Mouse (Mus musculus) layer of hippocampus, adult 18-20 months (tissue): ENCODE measurements around the gene Gss. TPM values are rescaled to one million over a fixed set of nuclear protein-coding genes. Genes with fewer than 3 reads are reported as not detected.

Experiments
- DNase-seq, 2 experiments: peaks; one replicate each; pipeline ENCODE4 v3.0.0; 2022; ENCODE audit warnings: low spot score in 2 of 2
- long read RNA-seq: library from polyadenylated mRNA; stranded (forward); transcript quantifications from one replicate; pipeline ENCODE4 v2.0.0, GENCODE M21; 2021
- total RNA-seq, 2 experiments: library from RNA; stranded (reverse); gene quantifications; 2 replicates each; pipeline ENCODE4 v1.2.3; 2021

Gene Gss
- total RNA-seq, result 10 to 100 TPM; 23.4 to 24.7 TPM
- long read RNA-seq, transcript Gss-201 (13 exons, 1,963 nt), result major isoform, 17 of 17 reads
- long read RNA-seq, partial matches to known transcripts, result 0 of 17 reads
- long read RNA-seq, other reads (novel, unspliced or antisense), result 0 of 17 reads

DNA sequence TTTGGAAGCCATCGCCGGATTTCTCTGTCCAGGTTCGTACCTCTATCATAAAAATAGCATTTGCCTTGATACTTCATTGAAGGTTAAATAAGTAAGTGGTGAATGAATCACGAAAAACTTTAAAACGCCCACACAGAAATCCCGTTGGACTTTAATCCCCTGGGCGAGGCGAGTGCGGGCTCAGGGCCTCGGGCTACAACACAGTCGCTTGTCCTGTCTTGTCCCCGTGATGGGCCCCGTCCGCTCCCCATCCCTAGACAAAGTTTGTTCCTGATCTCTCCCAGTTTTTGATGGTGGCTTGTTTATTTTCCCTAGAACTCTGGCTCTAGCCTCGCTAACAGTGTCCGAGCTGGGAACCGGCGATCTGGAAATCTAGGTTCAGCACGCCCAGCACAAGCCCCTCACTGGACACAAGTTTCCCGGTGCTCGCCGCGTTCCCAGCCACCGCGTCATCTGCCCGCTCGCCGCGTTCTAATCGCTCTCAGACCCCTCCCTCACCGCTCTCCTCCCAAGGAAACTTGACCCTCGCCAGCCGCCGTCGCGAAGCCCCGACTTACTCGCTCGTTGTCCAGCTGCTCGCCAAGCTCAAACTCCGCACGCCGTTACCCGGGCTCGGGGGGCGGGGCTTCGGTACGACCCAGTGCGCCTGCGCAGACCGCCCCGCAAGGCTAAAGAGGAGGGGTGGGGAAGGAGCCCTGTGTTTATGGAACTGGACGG, at the start of gene Gss:
Gene Gss, minus strand, starts transcription at position 674 of the 717 bp plus-strand sequence.
- peak; percentile 98 for DNase-seq

DNA sequence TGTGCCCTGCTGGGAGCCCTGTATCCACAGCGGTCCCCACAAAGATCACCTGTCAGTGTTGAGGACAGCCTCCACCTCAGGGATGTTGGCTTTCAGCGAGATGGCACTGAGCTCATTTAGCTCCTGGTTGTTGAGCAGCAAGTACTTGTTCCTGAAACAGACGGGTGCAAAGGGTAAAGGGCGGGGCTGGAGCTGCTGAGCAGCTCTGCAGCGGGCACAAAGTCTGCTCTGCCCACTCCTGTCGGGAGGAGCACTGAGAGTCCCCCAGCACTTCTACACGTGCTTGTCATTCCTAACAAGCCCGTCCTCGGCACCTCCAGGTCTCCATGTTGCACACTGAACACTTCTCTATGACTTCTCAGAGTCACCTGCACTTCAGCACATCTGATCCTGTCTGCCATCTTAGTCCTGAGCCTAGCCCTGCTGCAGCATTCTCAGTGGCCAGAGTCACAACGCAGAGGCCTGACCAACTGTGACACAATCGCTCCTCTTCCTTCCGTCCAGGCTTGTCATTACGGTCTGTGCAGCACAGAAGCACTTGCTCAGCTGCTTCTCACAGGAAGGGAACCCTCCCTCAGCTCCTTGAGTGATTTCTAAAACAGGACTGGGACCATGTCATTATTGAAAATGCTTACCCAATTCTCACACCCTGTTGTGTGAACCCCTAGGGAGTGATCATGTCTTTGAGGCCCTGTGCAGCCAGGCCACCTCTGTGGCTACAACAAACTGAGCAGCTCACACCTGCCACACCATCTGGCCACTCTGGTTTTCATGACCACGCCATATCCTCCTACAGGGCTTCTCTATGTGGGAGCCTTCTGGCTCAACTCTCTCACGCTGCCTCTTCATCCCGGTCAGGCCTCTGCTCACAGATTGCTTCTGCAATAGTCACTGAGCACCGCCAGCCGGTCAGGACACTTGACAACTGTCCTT, 49.2 kb upstream of the Gss start:
- no peak for DNase-seq

DNA sequence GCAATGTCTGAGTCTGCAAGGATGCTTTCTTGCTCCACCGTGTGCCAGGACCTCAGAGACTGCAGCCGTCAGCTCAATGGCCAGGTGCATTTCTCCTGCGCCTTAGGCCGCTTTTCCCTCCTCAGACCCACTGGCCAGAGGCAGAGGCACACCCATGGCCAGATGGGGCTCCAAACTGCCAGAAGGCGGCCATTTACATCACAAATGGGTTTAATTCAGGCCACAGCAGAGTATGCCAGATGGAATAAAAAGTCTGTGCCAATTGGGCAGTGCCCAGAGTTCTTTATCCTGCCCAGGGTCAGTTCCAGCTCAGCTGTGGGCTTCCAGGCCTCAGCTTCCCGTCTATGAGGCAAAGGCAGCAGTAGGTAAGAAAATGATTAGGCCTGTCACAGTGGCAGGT, 48.0 kb upstream of the Gss start:
- peak in 1 of 2 experiments; percentile 73 for DNase-seq

DNA sequence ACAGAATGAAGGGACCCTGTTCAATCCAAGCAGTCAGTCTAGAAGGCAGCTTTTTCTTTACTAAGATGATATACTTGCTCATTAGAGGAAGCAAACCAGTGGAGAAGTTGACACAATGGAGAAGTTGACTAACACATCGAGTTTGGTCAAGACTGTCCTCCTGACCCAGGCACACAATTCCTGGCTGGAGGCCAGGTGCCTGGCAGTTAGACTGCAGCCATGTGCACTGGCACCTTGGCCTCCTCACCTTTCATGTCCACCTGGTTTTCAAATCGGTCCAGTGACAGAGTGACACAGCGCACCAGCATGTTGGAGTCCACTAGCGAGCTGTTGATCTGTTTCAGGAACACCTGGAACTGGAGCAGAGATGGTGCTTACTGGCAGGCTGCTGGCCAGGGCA, 44.8 kb upstream of the Gss start:
- DNase-seq, result no peak

DNA sequence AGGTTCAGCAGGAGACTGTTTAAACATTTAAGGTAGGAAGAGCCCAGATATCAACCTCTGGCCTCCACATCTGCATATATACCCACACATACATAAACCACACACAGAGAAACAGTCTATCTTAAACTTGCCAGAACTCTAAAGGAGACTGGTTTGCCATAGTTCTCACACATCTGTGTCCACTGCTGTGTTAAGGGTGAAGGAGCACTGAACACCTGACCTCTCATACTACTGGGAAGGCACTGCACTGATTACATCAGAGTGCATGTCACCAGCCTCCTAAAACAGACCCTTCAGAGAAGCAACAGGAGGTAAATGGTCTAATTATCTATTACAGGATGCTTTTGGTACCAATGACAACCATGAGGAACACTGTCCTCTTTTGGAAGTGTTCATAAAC, 44.3 kb upstream of the Gss start:
- no peak for DNase-seq

DNA sequence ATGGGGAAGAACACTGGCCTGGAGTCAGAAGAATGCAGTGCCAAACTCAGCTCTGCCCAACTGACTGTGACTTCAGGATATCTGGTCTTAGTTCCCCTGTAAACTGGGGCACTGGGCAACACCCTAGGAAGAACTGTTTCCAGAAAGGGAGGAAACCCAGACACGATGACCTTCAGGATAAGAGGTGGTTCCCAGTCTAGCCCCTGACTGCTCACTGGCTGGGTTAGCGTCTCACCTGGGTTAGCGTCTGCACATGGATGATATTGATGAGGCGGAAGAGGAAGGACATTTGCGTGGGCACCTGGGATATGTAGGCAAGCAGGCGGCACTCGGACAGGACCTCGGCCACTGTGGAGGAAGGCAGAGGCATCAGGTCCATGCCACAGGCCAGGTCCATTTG, 43.4 kb upstream of the Gss start:
- DNase-seq, result no peak

DNA sequence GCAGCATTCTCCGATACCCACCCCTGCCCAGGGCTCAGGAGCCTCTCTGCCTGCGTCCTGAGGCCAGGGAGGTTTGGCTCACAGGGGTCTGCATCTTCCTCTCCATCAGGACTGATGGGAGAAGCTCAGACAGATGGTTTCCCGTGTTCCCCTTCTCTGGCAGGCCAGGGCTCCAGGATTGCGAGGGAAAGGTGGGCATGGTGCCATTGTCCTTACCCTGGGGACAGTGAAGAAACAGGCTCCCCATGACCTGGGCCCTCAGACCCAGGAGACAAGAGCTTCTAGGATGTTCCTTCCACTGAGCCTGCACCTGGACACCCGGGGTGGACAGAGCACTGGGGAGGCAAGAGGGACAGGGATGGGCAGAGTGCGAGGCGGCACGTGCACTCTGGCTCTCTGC, 42.0 kb upstream of the Gss start:
- DNase-seq, result no peak

DNA sequence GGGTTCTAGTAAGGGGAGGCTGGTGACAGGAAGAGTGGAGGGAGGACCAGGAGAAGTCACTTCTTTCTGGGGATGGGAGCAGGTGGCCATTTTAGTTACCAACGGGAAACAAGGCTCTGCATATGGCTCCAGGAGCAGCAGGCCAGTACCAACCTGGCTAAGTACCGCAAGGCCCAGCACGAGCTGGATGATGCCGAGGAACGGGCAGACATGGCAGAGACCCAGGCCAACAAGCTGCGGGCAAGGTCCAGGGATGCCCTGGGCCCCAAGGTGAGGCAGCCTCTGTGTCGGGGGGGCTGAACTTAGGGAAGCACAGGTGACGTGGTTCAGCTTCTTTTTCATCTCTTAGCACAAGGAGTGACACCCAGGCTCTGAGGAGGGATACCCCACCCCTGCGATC, 41.1 kb upstream of the Gss start:
- no peak for DNase-seq

DNA sequence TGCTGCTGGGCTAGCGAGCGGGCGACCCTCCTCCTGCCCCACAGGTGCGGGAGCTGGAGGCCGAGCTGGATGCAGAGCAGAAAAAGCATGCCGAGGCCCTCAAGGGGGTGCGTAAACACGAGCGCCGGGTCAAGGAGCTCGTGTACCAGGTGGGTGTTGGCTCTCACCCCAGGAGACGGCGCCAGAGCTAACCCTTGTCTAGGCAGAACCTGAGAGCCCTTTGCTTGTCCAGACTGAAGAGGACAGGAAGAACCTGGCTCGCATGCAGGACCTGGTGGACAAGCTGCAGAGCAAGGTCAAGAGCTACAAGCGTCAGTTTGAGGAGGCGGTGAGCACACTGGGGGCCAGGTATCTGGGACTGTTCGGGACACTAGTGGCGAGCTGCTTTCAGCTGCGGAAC, 40.5 kb upstream of the Gss start:
- DNase-seq, result no peak

DNA sequence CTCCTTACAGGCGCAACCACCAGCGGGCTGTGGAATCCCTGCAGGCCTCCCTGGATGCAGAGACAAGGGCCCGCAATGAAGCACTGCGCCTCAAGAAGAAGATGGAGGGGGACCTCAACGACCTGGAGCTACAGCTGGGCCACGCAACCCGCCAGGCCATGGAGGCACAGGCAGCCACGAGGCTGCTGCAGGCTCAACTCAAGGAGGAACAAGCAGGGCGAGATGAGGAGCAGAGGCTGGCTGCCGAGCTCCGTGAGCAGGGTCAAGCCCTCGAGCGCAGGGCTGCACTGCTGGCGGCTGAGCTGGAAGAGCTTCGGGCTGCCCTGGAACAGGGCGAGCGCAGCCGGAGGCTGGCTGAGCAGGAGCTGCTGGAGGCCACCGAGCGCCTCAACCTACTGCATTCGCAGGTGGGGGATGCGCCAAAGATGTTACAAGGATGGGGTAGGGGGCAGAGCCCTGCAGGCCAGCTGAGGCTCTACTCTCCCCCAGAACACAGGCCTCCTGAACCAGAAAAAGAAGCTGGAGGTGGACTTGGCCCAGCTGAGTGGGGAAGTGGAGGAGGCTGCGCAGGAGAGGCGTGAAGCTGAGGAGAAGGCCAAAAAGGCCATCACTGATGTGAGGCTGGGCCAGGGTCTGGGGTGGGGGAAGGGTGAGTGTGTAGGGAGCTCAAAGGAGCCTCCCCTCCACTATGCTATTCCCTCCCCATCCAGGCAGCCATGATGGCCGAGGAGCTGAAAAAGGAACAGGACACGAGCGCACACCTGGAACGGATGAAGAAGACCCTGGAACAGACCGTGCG, 39.7 kb upstream of the Gss start:
- no peak for DNase-seq

DNA sequence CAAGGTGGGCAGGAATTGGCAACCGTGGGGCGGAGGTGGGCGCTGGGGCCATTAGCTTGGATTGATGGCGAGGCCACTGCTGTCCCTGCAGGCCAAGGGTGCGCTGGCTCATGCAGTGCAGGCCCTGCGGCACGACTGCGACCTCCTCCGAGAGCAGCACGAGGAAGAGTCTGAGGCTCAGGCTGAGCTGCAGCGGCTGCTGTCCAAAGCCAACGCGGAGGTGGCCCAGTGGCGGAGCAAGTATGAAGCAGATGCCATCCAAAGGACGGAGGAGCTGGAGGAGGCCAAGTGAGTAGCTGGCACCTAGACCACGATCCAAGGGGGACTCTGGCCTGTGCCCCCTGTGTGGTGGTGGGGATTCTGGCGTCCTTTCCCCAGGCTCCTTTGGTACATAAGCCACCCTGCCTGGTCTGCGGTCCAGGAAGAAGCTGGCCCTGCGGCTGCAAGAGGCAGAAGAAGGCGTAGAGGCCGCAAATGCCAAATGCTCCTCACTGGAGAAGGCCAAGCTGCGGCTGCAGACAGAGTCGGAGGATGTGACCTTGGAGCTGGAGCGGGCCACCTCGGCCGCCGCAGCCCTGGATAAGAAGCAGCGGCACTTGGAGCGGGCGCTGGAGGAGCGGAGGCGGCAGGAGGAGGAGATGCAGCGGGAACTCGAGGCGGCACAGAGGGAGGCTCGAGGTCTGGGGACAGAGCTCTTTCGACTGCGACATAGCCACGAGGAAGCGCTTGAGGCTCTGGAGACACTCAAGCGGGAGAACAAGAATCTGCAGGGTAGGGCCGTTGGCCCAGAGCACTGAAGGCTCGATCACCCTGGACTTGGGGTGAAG, 38.2 kb upstream of the Gss start:
- DNase-seq, result no peak

DNA sequence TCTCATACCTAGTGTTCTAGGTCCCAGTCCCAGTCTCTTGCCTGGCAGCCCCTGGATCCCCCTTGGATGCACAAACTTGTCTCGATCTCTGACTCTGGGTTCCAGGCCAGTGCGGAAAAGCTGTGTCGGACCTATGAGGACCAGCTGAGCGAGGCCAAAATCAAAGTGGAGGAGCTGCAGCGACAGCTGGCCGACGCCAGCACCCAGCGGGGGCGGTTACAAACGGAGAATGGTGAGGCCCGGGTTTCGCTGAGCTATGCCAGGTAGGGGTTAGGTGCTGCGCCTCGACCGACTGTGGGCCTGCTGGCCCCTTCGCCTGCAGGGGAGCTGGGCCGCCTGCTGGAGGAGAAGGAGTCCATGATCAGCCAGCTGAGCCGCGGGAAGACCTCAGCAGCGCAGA, 37.5 kb upstream of the Gss start:
- no peak for DNase-seq

DNA sequence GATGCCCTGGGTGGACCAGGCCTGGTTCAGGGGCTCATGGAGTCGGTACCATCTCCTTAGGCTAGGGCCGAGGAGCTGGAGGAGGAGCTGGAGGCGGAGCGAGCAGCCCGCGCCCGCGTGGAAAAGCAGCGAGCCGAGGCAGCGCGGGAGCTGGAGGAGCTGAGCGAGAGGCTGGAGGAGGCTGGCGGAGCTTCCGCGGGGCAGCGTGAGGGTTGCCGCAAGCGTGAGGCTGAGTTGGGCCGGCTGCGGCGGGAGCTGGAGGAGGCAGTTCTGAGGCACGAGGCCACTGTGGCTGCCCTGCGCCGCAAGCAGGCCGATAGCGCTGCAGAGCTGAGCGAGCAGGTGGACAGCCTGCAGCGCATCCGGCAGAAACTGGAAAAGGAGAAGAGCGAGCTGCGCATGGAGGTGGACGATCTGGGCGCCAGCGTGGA, 36.6 kb upstream of the Gss start:
- DNase-seq, result peak; percentile 62 to 65

DNA sequence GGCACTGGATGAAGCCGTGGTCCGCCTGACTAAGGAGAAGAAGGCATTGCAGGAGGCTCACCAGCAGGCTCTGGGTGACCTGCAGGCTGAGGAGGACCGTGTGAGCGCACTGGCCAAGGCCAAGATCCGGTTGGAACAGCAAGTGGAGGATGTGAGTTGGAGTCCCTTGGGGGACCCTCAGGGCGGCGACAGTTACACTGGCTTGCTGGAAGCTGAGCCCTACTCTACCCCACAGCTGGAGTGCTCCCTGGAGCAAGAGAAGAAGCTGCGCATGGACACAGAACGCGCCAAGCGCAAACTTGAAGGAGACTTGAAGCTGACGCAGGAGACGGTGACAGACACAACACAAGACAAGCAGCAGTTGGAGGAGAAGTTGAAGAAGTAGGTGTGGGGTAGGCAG, 35.9 kb upstream of the Gss start:
- DNase-seq, result no peak

DNA sequence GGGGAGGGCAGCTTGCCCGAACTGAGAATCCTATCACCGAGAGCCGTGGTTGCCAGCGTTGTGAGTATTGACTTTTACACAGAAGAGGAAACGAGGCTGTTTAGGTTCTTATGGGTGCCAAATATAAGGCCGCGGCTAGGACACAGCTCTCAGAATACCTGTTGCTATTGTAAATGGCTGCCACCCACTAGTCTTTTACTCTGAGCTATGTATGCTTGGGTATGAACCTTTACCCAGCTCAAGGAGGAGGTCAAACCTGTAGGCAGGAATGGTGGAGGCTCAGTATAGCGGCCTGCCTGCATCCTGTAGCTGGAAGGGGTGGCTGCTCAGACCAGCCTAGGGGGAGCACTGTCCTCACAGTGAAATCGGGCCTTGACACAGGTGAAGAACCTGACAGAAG, 35.5 kb upstream of the Gss start:
- DNase-seq, result no peak

DNA sequence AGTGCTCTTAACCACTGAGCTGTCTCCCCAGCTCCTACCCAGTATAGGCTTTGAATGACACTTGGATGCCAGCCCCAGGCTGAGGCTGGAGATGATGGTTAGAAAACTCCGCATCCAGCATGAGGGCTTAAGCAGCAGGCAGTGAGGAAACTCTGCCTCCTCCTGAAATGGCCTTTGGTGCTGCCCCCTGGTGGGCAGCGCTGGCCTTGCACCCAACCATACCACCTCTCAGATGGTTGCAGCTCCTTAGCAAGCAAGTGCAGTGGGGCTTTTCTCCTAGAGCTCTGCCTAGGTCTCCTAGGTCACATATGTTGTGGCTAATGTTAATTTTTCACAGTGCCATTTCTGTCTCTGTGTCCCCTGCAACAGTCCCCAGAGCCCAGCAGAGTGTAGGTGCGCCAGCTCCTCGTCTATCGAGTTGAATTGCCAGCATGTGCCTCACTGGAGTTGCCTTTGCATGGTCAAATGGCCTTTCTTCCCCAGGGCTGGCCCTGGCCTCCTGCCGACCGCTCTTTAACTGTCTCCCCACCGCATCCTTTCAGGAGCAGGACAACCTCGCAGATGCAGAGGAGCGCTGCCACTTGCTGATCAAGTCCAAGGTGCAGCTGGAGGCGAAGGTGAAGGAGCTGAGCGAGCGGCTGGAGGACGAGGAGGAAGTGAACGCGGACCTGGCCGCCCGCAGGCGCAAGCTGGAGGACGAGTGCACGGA, 34.6 kb upstream of the Gss start:
- DNase-seq, result peak; percentile 61 to 85

DNA sequence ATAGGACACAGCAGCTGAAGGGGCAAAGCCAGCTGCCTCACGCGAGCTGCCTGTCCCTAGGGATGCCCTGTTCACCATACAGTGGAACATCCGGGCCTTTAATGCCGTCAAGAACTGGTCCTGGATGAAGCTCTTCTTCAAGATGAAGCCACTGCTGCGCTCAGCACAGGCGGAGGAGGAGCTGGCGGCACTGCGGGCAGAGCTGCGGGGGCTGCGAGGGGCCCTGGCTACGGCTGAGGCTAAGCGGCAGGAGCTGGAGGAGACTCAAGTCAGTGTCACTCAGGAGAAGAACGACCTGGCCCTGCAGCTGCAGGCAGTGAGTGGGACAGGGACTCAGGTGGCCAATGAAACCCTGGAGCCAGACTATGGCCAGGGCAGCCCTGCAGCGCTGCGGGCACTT, 33.7 kb upstream of the Gss start:
- DNase-seq, result no peak

DNA sequence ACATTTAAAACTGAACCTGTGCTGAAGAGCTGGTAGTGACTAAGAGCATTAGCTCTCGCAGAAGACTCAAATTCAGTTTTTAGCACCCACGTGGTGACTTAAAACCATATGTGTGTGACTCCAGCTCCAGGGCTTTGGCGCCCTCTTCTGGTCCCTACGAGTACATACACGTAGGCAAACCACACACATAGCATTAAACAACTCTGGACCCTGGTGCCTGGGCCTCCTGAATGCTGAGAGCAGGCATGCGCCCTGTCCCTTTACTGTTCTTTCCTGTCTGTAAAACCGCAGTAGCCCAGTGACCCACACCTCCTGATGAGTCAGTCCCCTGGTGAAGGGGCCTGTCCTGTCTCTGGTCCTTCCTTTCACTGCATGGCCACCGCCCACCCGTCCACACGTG, 32.1 kb upstream of the Gss start:
- DNase-seq, result peak in 1 of 2 experiments; percentile 56

DNA sequence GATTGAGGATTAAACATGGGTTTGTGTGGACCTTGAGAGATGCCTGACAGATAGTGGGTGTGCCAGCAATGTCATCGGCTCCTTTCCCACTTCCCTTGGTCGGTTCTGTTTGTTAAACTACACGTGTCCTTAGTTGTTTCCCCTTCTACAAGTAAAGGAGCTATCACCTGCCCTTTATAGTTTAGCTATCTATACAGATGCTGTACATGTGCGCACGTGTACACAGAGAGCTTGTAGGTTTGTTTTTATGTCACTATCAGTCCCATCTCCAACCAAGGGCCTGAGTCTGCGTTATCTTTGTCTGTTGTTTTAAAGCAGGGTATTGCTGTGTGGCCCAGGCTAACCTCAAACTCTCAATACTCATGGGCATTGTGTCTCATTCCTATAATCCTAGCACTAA, 31.4 kb upstream of the Gss start:
- no peak for DNase-seq

DNA sequence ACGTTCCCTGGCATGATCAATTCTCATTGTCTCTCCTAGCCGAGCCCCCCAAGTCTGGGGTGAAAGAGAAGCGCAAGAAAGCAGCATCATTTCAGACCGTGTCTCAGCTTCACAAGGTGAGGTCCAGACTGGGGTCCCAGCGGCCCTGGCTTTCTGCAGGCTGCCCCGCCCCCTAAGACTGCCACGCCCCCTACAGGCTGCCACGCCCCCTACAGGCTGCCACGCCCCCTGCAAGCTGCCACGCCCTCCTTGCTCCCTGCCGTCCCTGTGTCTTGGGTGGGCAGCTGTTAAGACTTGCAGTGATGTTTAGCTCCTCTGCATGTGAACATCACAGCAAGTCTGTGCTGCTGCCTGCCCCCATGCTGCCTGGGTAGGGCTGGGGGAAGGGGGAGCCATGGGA, 30.0 kb upstream of the Gss start:
- no peak for DNase-seq
